Mouse (Mus musculus) liver, embryonic 15.5 days (tissue): ENCODE data around the gene Glmp. TPM values are rescaled to one million over a fixed set of nuclear protein-coding genes. Genes with fewer than 3 reads are reported as not detected.

Source experiments
- ATAC-seq: fragments of 200-750 bp; cut with Nextera tagmentation; 2 replicates; pipeline ENCODE4 v1.8.0; 2017; ENCODE audit warnings: moderate number of reproducible peaks, mild to moderate bottlenecking, moderate library complexity; ENCODE audit not compliant: insufficient read depth
- H3K27ac ChIP-seq: fragments of 300-500 bp; sonication (generic); replicated peaks from 2 replicates; pipeline ENCODE4 v1.5.1; 2015; ENCODE audit warnings: mild to moderate bottlenecking, inconsistent platforms
- H3K27me3 ChIP-seq: fragments of 300-500 bp; sonication (generic); 2 replicates; pipeline ENCODE4 v1.6.1; 2015; ENCODE audit warnings: mild to moderate bottlenecking, inconsistent platforms
- H3K36me3 ChIP-seq: fragments of 300-500 bp; sonication (generic); replicated peaks from 2 replicates; pipeline ENCODE4 v1.6.1; 2015; ENCODE audit warnings: moderate library complexity, mild to moderate bottlenecking, inconsistent platforms
- H3K4me1 ChIP-seq: fragments of 300-500 bp; sonication (generic); replicated peaks from 2 replicates; pipeline ENCODE4 v1.6.1; 2015; ENCODE audit warnings: inconsistent platforms
- H3K4me2 ChIP-seq: fragments of 300-500 bp; sonication (generic); 2 replicates; pipeline ENCODE4 v1.6.1; 2015; ENCODE audit warnings: moderate library complexity, mild to moderate bottlenecking, inconsistent platforms
- H3K4me3 ChIP-seq: fragments of 300-500 bp; sonication (generic); replicated peaks from 2 replicates; pipeline ENCODE4 v1.5.1; 2015; ENCODE audit warnings: mild to moderate bottlenecking, inconsistent platforms
- H3K9ac ChIP-seq: fragments of 300-500 bp; sonication (generic); 2 replicates; pipeline ENCODE4 v1.6.1; 2015; ENCODE audit warnings: moderate library complexity, mild to moderate bottlenecking, inconsistent platforms
- H3K9me3 ChIP-seq: fragments of 300-500 bp; sonication (generic); replicated peaks from 2 replicates; pipeline ENCODE4 v1.6.1; 2016; ENCODE audit warnings: inconsistent platforms
- WGBS: fragments of 180-500 bp; shearing (Covaris S2); methylation state at CpG from one replicate; pipeline ENCODE4 v1.1.7; 2015; ENCODE audit warnings: mixed read lengths; ENCODE audit not compliant: insufficient replicate concordance; 5-methylcytosine and 5-hydroxymethylcytosine counted together
- polyA plus RNA-seq: library from polyadenylated mRNA; unstranded; fragments of >200 nt; fragmentation: Nextera tagmentation; extraction: Ambion mirVana; gene quantifications from 2 replicates; pipeline ENCODE4 v1.2.1, GENCODE M21; 2015

The Glmp gene
- polyA plus RNA-seq, 1 experiment from 2014 or later: 92.0 TPM

GRCm38 (mm10) chr3:88296110-88296560 is 28.7 kb upstream of the Glmp start:
- 0% methylated on average over 12 of the region's 12 CpGs for WGBS
- H3K27ac ChIP-seq: peak overlapping the region; percentile 96
- no peak for ATAC-seq
- H3K4me3 ChIP-seq: peak overlapping the region; percentile 81
- H3K4me1 ChIP-seq: peaks cover 28% of the 10 kb centered on the region
- peaks cover 21% of the 10 kb centered on the region for H3K36me3 ChIP-seq
- peak overlapping the region; percentile 70 for H3K9ac ChIP-seq
- peak overlapping the region; percentile 82 for H3K4me2 ChIP-seq
- no peaks in the 10 kb centered on the region for H3K9me3 ChIP-seq
- no peaks in the 10 kb centered on the region for H3K27me3 ChIP-seq

DNA sequence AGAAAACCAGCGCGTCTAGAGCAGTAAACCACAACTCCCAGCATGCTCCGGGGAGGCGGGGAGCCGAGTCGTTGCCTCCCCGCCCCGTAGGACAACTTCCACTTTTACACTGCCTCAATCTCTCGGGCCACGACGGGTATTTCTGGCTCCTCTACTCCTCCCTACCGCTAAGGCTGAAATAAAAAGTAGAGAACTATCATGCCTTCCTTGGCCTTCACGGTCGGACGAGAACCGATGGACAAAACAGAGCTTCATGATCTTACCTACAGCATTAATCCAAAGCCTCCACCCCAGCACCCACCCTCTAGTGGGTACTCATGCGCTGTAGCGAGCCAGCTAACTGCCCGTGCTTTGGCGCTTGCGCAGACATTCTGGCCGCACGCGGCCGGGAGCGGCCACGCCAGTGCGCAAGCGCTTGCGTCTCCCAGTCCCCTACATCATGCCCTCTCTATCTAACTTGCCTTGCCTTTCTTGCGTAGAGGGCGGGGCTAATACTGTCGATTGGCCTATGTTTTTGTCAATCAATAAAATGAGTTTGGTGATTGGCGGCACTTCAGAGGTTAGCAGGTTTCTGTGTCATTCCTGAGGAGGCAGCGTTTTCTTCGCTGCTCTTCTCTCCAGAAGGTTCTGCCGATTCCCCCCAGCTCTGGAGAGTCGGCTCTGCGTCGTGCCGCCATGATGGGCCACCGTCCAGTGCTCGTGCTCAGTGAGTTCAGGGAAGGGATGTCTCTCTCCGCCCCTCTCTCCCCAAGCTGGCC is 28.1 kb upstream of the Glmp start, which contains the start of the genes Tsacc and Cct3:
TSS of gene Tsacc (minus strand) at position 439 of the 758 bp plus-strand sequence.
TSS of gene Cct3 (plus strand) at position 556 of the 758 bp plus-strand sequence.
- Histone ChIP-seq H3K4me1 (peaks cover 28% of the 10 kb centered on the region), H3K9me3 (no peaks in the 10 kb centered on the region), H3K36me3 (peaks cover 27% of the 10 kb centered on the region), H3K4me2 (peak within 1 kb of the TSS; percentile 82), H3K4me3 (peak within 1 kb of the TSS; percentile 81), H3K27ac (peak within 1 kb of the TSS; percentile 96), H3K9ac (peak within 1 kb of the TSS; percentile 81), H3K27me3 (no peaks in the 10 kb centered on the region)
- under 1% methylated on average over 44 of the region's 44 CpGs for WGBS
- ATAC-seq: peak; percentile 98

DNA sequence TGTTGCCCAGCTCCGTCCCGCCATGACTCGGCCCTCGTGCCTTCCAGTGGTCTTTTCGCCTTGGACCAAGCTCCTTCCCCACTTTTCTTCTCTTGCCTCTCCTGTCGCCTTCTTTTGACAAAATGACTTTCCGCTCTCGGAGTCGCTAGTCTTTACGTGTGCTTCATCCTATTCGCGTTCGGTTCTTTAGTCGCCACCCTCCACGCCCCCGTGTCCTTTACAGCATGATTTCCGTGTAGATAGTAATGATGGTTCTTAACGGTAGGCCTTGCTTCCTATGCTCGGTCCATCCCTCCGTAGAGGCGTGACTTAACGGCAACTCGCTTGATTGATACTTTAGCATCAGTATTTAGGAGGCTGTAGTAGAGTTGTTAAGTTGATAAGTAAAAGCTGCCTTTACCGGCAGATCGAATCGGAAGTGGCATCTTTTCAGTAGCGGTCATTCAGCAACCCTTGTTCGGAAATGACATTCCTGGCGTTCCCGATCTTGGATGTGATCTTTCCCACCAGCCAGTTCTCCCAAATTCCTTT is 27.4 kb upstream of the Glmp start:
- H3K36me3 ChIP-seq: peaks cover 33% of the 10 kb centered on the region
- peak overlapping the region; percentile 77 for H3K4me2 ChIP-seq
- H3K9ac ChIP-seq: peak overlapping the region; percentile 81
- no peaks in the 10 kb centered on the region for H3K27me3 ChIP-seq
- 0% methylated on average over 30 of the region's 30 CpGs for WGBS
- H3K9me3 ChIP-seq: no peaks in the 10 kb centered on the region
- peak overlapping the region; percentile 81 for H3K4me3 ChIP-seq
- ATAC-seq: 0 out of 2 replicates have a peak, but pooled peaks have one; percentile 17
- peak overlapping the region; percentile 96 for H3K27ac ChIP-seq
- H3K4me1 ChIP-seq: peaks cover 28% of the 10 kb centered on the region

- ATAC-seq: no peak
- H3K9ac ChIP-seq: no peak overlapping the region
- H3K27ac ChIP-seq: no peak overlapping the region
- H3K4me3 ChIP-seq: no peak overlapping the region
- H3K9me3 ChIP-seq: no peaks in the 10 kb centered on the region
- 17% methylated on average over 1 of the region's 1 CpGs for WGBS
- peak overlapping the region; percentile 77; the same call in 1 of the 2 replicates for H3K4me2 ChIP-seq
- H3K4me1 ChIP-seq: peaks cover 28% of the 10 kb centered on the region
- H3K27me3 ChIP-seq: no peaks in the 10 kb centered on the region
- peaks cover 49% of the 10 kb centered on the region for H3K36me3 ChIP-seq
Measured at GRCm38 (mm10) chr3:88299172-88299571, 25.7 kb upstream of the Glmp start.

DNA sequence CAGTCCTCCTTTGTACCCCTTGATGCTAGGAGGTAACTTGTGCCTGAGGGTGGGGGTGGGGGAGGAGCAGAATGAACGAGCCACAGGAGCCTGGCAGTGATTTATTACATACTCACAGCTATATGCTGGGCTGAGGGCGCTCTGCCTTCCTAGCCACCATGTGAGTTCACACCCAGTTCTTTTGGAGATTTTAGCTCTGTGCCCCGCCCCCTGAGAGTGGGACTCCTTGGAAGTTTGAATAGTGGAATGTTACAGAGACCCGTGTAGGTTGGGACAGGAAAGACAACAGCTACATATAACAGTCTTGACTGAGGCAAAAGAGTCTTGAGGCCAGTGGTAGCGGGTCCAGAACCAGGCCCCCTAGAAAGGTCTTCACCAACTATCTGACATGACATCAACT is 4.1 kb downstream of the Glmp start:
- ATAC-seq: no peak
- Histone ChIP-seq H3K27ac (no peak overlapping the region), H3K27me3 (no peaks in the 10 kb centered on the region), H3K4me3 (no peak overlapping the region), H3K9ac (no peak overlapping the region), H3K4me2 (no peak overlapping the region), H3K4me1 (peaks cover 32% of the 10 kb centered on the region), H3K9me3 (no peaks in the 10 kb centered on the region), H3K36me3 (peaks cover 12% of the 10 kb centered on the region)
- 56% methylated on average over 5 of the region's 5 CpGs for WGBS

- H3K4me3 ChIP-seq: no peak overlapping the region
- no peak overlapping the region for H3K9ac ChIP-seq
- no peak overlapping the region for H3K4me2 ChIP-seq
- H3K9me3 ChIP-seq: no peaks in the 10 kb centered on the region
- H3K36me3 ChIP-seq: peaks cover 12% of the 10 kb centered on the region
- no peak for ATAC-seq
- peaks cover 32% of the 10 kb centered on the region for H3K4me1 ChIP-seq
- no peaks in the 10 kb centered on the region for H3K27me3 ChIP-seq
- H3K27ac ChIP-seq: no peak overlapping the region
- 5% methylated on average over 2 of the region's 2 CpGs for WGBS
Measured at GRCm38 (mm10) chr3:88331282-88331681, 6.5 kb downstream of the Glmp start.

DNA sequence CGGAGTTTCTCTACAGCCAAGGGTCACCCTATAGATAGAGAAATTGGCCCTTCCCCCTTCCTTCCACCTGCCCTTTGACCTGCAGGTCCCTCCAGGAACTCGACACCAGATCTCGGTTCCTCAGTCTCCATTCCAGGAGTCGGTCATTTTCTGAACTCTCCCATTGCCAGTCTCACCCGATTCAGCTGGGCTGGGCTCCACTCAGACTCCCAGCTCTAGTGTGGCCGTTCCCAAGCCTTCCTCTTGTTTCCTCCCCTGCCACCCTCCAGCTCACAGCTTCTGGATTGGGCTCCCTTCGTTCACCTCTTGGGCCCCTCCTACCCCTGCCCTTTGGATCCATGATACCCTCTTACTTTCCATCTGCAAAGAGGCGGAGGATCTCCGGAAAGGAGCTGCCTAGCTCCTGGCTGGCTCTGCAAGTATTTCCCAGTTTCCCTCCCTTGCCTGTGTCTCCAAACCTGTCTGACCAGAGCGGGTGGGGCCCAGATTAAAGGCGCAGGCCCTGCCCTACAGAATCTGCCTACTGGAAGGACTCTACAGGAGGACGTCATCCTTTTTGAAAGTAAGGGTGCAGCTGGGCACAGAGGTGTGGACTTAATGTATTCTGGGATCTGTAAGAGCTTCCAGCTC is 9.3 kb downstream of the Glmp start:
- Histone ChIP-seq H3K4me3 (peak overlapping the region; percentile 73), H3K4me2 (peak overlapping the region; percentile 84), H3K4me1 (peaks cover 54% of the 10 kb centered on the region), H3K27me3 (no peaks in the 10 kb centered on the region), H3K9ac (peak overlapping the region; percentile 88), H3K9me3 (no peaks in the 10 kb centered on the region), H3K36me3 (no peaks in the 10 kb centered on the region; the same call in 1 of the 2 replicates), H3K27ac (peak overlapping the region; percentile 96)
- ATAC-seq: no peak
- 62% methylated on average over 12 of the region's 12 CpGs for WGBS

GRCm38 (mm10) chr3:88334902-88335435 is 10.1 kb downstream of the Glmp start:
- 0 out of 2 replicates have a peak, but pooled peaks cover 3% of the 10 kb centered on the region for H3K36me3 ChIP-seq
- peaks cover 62% of the 10 kb centered on the region for H3K4me1 ChIP-seq
- no peaks in the 10 kb centered on the region for H3K27me3 ChIP-seq
- ATAC-seq: no peak
- 23% methylated on average over 3 of the region's 3 CpGs for WGBS
- peak overlapping the region; percentile 88 for H3K9ac ChIP-seq
- H3K4me3 ChIP-seq: peak overlapping the region; percentile 73
- H3K4me2 ChIP-seq: peak overlapping the region; percentile 84
- peak overlapping the region; percentile 96 for H3K27ac ChIP-seq
- H3K9me3 ChIP-seq: no peaks in the 10 kb centered on the region

DNA sequence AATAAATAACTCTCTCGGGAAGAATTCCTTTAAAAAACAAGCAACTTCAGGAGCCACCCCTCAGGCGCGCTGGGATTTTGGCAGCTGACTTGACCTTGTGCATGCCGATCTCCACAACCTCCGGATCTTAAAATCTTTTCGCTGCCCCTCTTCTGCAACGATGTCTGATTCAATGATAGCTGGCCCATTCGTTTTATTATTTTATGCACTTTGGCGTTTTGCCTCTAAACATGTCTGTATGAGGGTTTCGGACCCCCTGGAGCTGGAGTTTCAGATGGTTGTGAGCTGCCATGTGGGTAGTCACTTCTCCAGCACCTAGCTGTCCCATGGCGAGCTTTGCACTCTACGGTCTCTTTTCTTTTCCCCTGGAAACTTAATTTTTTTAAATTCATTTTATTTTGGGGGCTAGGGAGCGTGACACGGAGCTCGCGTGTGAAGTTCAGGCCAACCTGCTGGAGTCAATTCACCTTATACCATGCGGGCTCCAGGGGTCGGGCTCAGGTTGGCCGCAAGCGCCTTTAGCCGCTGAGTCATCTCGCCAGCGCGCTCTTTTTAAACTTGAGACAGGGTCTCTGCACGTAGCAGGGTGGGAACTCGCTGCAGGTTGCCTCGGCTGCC is 10.7 kb downstream of the Glmp start:
- peak overlapping the region; percentile 96 for H3K27ac ChIP-seq
- peak overlapping the region; percentile 84 for H3K4me2 ChIP-seq
- no peaks in the 10 kb centered on the region for H3K27me3 ChIP-seq
- H3K4me1 ChIP-seq: peaks cover 64% of the 10 kb centered on the region
- H3K9me3 ChIP-seq: no peaks in the 10 kb centered on the region
- WGBS: under 1% methylated on average over 27 of the region's 27 CpGs
- H3K4me3 ChIP-seq: peak overlapping the region; percentile 73
- H3K9ac ChIP-seq: peak overlapping the region; percentile 88
- ATAC-seq: peak; percentile 38
- peaks cover 4% of the 10 kb centered on the region; the same call in 1 of the 2 replicates for H3K36me3 ChIP-seq

DNA sequence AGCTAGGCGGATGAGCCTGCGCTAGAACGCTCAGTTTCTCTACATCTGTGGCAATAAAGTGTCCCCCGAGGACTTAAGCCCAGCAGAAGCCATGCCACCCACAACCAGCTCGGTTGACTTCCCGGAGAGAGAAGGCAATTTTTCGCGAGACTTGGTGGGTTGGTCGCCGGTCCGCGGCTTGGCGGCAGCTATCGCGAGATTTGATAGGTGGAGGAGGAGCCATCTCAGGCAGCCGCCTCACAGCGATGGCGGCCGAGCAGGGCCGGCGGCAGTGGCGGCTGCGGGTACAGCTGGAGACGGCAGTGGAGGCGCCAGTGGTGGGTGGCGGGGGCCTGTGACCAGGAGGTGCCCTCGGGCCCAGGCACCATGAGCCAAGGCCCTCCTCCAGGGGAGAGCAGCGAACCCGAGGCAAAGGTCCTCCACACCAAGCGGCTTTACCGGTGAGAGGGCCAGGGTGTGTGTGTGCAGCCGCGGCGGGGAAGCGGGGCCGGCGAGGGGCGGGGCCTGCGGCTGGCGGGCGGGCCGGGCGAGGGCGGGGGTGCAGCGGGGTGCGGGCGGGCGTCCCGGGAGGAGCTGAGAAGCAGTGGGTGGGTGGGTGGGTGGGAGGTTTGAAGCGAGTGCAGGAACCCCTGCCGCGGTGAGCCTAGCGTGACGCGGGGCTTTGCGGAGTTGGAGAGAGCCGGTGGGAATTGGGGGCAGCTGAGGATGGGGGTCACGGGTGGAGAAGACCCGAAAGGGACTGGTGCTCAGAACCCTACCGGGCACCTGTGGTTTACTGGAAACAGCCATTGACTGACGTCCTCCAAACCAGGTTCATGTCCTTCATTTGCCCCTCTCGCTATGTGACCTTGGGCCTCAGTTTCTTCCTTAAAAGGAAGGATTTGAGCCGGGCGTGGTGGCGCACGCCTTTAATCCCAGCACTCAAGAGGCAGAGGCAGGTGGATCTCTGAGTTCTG is 11.5 kb downstream of the Glmp start, which contains the start of the genes Tmem79 and Smg5:
TSS of gene Tmem79 (minus strand) at position 91 of the 956 bp plus-strand sequence.
TSS of gene Smg5 (plus strand) at position 203 of the 956 bp plus-strand sequence.
- Histone ChIP-seq H3K4me1 (peaks cover 72% of the 10 kb centered on the region), H3K27me3 (no peaks in the 10 kb centered on the region), H3K9ac (peak within 1 kb of the TSS; percentile 88), H3K9me3 (no peaks in the 10 kb centered on the region), H3K4me3 (peak within 1 kb of the TSS; percentile 73), H3K27ac (peak within 1 kb of the TSS; percentile 96), H3K36me3 (peaks cover 10% of the 10 kb centered on the region), H3K4me2 (peak within 1 kb of the TSS; percentile 84)
- peak; percentile 88 for ATAC-seq
- WGBS: under 1% methylated on average over 65 of the region's 66 CpGs
